Mouse (Mus musculus) frontal cortex, adult 2 months (tissue): ENCODE results near the gene Gm20388. TPM values are rescaled to one million over a fixed set of nuclear protein-coding genes. Genes with fewer than 3 reads are reported as not detected.

Experiments
- DNase-seq, 2 experiments: peaks; one replicate each; pipeline ENCODE4 v3.0.0; 2022; ENCODE audit warnings: low spot score in 1 of 2; ENCODE audit errors: extremely low spot score in 1 of 2
- polyA plus RNA-seq: library from polyadenylated mRNA; depleted of rRNA; stranded (reverse); fragments of >200 nt; gene quantifications from 2 replicates; pipeline ENCODE4 v1.2.3, GENCODE M21; 2012

Gene Gm20388
- polyA plus RNA-seq, 1 experiment = 22.2 TPM

DNA sequence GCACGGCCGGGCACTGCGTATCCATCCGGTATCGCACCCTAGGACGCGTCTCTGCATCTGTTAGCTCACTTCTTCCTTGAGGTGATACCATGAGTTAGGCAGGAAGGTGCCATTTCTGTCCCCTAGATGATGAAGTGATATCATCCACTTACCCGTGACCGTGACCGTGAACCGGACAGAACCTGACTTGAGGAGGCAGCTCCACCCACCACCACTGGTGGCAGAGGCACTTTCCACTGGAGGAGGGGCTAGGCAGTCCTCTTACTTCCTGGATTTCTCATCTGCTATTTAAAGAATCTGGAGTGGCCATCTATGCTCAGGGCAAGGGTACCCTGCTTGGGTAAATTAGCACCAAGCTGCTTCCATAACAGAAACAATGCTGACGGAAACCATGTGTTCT, 3432.8 kb downstream of the Gm20388 start:
- no peak for DNase-seq

DNA sequence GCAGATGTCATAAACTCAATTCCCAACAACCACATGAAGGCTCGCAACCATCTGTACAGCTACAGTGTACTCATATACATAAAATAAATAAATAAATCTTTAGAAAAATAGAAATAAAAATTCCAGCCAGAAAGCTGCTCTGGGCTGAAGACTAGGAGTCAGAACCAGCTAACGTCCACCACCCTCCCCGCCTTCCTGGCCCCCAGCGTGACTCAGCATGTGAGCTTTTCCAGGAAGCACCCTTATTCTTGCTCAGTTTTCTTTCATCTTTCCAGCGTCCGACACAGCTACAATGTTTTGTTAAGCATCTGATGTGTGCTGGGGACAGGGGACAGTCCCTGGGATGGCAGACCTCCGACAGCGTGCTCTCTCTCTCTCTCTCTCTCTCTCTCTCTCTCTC, 3434.5 kb downstream of the Gm20388 start:
- DNase-seq = no peak

DNA sequence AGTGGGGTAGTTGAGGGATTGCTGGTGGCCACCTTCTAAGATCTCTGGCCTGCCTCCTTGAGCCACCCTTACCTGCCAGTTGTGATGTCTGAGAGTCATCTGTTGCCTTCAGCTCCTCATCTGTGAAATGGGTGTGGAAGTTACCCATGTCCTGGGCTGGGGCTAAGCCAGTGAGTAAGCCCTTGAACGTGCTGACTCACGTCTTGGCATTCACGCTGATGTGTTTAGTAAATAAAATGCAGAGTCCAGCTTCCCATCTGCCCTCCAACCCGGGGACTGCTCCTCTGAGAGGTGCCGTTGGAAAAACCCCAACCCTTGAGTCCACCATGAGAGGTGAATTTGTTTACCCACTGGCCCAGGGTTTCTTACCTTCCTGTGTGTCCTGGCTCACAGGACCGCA, 3435.2 kb downstream of the Gm20388 start:
- DNase-seq = no peak

DNA sequence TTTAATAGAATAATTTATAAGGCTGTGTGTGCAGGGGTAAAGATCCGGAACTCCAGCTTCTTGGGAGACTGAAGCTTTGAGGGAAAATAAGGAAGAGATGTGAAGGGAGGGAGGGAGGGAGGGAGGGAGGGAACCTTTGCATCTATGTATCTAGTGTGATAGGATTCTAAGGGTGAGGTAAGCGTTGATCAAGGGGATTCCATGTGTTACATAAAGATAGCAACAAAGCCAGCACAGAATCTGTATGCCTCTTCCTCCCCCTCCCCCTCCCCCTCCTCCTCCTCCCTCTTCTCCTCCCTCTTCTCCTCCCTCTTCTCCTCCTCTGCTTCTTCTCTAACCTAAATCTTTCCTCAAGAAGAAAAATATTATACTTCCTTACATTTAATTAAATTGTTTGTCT, 3436.7 kb downstream of the Gm20388 start:
- no peak for DNase-seq

DNA sequence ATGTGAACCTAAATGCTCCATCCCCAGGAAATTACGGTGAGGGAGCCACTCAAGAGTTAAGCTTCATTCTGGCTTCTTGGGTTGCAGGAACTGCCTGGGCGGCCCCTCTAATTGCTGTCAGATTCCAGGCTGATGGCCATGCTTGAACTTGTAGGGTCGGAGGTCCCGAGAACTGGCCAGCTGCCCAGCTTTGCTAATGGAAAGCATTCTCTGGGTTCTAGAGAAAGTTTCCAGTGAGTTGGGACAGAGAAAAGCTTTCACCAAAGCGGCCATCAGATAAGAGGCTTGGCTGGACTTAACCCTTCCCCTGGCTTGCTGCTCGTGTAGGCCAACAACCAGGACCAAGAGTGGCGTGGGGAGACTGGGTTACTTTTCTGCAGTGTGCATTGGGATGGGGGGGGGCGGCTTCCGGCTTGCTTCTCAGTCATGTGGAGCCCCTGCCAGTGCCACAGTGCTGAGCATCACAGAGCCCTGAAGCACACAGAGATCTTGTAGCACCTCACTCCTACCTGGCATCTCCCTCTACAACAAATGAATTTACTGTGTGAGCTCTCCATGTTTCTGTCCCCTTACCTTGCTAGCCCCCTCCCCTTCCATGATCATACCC, 3437.7 kb downstream of the Gm20388 start:
- DNase-seq = no peak

DNA sequence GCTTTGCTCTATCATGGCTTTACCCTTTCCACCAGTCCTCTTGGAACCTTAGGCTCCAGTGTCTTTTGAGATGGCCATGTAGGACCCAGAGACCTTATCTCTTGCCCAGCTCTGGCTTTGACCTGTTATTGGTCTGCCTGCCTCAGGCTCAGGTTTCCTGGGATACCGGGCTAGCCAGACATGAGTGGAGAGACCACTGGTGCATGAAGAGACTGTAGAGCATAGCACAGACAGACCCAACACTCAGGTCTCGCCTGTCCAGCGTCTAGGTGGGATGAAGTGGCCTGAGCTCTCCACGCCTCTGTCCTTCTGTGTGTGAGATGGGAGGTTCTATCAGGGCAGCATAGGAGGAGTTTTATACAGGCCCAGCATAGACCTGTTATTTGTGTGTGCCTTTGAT, 3438.4 kb downstream of the Gm20388 start:
- no peak for DNase-seq

DNA sequence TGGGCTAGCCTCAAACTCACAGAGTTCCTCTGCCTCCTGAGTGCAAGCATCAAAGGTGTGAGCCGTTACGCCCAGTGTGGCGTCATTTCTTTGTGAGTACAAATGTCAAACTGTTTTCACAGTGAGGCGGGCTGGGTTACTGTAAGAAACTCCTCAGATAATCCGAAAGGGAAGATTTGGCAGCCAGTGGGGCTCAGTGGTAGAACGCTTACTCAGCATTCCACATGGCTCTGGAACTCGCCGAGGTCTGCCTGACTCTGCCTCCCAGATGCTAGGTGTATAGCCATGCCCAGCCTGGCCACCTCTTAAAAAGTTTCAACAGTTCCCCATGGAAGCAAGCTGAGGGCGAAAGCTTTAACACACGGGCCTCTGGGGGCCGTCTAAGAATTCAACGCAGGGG, 3441.5 kb downstream of the Gm20388 start:
- no peak for DNase-seq

DNA sequence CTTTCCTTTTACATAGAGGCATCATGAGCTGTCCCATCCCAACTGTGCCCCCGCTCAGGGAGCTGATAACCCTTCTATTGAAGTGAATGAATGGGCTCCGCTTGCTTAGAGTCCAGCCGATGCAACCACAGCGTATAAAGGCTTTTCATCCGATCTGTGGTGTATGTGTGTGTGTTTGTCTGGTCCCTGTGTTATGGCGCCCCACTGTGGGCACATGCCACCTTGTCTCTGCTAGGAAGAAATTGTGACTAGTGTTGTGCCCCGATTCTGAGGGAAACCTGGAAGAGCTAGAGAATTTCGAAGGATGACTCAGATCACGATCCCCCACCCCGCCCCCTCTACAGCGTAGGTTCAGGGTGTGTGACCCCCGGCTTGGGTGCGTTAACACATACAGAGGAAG, 3442.1 kb downstream of the Gm20388 start:
- peak in 1 of 2 experiments; percentile 53 for DNase-seq

DNA sequence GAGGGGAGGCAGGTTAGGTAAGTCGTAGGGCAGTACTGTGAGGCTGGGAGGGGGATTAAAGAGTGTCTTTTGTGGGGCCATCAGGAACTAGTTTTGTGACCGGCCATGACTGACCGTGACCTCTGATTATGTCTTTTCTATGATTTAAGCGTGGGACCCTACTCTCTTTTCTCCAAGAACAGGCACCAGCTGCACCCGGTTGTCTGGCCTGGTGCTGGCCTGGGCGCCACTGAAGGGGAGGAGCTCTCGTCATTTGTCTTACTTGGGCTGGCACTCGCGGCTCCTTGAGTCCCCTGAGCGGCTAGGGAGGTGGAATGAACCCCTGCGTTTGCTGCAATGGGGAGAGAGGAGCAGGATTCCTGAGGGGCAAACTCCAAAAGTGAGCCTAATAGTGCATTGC, 3442.6 kb downstream of the Gm20388 start:
- no peak for DNase-seq

DNA sequence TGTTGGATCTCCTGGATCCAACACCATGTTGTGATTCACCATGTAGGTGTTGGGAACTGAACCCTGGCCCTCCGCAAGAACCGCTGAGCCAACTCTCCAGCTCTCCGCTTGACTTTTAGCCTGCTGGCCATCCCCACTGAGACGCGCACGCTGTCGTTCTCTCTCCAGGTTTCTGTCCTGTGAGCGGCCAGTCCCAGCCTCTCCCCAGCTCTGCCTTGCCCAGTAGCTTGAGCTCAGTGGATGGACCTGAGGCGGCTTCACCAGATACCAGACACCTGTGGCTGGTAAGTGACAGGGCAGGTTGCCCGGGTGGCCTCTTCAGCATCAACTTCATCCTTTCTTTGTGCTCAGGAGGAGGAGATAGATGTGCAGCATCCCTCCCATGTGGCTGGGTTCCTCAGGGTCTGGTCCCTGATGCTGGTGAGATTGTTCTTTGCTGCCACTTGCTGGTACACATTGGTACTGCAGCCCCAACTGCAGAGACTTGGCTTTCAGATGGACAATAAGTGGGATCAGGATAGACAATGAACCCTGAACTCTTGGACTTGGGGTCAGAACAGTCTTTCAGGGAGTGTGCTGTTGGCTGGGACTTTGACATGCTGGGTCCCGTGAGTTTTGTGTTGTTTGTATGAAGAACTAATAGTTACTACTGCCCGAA, 3450.6 kb downstream of the Gm20388 start:
- DNase-seq = peak; percentile 68 to 93

DNA sequence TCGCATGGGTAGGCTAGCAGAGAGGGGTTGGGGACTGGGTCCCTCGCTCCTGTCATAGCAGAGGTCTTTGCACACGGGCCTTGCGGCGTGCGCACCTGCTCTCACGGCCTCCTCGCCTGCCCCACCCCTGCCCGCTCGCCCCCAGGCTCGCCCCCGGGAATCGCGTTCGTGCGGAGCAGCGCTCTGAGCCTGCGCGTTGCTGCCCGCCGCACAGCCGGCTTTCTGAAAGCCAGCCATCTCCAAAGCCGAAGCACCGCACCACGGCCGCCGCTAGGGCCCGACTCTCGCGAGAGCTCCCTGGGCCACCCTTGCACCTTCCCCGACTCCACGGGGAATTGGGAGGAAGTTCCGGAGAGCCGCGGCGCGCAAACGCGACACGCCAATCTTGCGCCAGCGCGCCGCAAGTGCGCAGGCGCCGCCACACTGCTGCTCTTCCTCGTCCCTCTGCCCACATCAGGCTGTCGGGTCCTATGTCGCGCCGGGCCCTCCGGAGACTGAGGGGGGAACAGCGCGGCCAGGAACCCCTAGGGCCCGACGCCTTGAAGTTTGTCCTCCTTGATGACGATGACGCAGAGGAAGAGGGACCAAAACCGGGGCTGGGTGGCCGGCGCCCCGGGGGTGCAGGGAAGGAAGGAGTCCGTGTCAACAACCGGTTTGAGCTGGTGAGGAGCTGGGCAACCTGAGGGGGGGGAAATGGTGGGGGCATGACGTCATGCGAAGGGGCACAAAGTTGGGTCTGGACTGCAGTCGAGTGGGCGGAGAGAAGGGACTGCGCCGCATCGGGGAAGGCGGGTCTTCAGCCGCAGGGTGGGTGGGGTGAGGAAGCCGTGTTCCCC, 3463.0 kb downstream of the Gm20388 start, which contains the start of gene Tcf25:
Gene Tcf25 (plus strand): TSS at position 351 of the 836 bp plus-strand sequence.
- DNase-seq = peak; percentile 93 to 97

DNA sequence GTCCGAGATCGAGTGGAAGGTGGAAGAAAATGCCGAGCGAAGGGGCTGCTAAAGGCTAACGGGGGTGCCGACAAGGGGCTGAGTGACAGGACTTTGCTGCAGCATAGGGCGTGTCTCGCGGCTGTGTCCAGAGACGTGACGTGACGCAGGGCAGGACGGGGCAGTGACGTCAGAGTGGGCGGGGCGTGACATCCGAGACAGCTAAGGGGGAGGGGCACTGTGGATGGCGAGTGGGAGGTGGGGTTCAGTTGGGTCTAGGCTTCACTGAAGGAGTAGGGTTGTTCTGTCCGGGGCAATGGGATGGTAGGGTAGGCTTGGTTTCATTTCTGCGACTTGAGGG, 3463.6 kb downstream of the Gm20388 start:
- peak; percentile 87 to 96 for DNase-seq

DNA sequence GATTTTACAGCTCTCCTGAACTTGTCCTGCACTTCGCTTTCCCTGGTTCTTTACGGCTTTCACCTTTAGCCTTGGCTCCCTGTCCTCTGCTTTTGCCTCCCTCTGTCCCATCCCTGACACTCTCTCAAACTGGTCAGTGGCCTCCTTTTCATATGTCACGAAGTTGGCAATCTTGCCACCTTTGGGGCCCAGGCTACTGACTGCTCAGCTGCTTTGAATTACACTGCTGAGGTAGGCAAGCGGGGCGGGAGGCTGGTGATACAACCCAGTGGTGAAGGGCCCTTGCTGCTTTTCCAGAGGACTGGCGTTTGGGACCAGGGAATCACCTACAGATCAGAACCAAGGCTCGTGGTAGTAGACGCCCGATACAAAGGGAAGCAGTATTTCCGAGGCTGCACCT, 3465.1 kb downstream of the Gm20388 start:
- DNase-seq = no peak

DNA sequence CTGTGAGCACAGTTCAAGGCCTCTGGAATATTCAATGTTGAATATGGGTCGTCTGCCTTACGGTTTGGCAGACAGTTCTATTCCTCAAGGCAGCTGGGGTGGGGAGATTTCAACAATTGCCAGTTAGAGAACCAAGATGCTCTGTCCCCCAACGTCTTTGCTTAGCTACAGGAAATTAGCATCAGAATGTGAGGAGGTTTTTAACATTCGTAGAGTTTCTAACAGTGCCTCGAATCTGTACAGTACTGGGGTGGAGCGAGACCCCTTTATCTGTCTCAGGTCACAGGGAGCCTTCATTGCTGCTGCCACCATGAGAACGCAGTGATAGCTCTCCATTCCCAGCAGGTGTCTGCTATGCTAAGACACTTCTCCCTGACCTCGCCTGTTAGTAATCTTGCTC, 3465.5 kb downstream of the Gm20388 start:
- no peak for DNase-seq

DNA sequence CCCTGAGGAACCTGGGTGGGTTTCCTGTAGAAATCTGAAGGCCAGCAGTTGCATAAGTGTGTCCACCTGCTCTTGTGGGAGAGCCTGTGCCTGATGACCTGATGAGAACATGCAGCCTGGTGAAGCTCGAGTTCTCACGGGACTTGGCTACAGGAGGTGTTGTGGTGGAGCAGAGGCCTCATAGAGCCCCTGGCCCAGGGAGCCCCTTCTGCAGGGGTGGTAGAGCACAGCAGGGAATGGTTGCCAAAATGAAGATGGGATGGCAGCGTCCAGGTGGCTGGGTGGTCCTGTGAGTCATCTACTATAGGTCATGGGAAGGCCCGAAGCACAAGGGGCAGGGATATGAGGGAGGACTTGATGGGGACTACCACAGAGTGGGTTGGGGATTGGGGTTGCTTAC, 3471.1 kb downstream of the Gm20388 start:
- no peak for DNase-seq

DNA sequence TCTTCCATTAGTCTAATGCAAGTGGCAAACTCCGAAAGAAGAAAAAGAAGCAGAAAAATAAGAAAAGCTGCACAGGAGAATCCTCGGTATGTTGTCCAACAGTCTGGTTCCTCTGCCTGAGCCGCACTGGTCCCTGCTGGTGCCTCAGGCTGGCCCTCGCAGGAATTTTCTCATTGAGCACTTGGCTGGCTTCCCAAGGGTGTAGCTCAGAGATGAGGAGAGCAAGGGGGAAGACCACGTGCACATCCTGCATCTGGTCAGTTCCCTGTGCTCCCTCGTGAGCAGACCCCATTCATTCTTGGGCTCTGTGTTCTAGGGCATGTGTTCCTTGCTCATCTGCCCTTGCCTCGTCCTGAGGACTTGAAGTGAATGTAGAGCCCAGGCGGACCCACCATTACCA, 3471.9 kb downstream of the Gm20388 start:
- DNase-seq = no peak

DNA sequence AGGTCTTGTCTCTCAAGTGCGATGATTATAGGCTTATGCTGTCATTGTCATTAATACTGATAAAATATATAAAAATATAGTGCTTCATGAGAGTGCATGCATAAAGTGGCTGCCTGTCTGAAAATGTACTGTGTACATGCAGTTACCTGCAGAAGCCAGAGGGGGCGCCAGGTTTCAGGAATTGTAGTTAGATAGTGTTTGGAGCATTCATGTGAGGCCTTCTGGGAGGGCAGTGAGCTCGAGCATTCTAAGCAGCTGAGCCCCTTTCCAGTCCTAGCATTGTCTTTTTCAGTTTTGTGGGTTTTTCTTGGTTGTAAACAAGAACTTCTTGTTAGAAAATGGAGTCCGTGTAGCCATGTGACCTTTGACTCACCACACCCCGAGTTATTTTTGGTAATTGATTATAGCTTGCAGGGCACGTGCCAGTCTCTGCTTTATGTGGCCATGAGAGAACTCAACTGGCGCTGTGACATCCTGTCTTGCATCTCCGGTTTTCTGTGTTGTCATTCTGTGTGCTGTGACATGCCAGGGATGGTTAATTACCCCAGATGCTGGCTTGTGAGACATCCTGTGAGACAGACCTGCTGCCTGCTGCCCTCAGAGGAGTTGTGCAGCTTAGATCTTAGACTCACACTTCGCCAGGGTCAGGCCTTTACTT, 3474.4 kb downstream of the Gm20388 start:
- peak in 1 of 2 experiments; percentile 46 for DNase-seq

DNA sequence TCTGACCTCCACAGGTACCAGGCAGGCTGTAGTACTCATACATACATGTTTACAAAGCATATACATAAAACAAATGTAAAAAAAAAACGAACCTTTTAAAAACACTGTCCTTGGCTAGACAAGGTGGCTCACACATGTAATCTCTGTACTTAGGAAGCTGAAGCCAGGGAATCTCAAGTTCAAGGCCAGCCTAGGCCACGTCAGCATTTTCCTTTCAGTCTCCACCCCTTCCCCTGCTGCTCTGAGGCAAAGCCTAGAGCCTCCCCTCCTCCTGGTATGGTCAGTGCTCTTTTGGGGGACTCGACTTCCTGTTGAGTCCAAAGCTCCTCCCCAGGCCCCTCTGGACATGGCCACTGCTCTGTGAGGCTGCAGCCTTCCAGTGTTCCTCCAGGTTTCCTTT, 3476.4 kb downstream of the Gm20388 start:
- DNase-seq = no peak

DNA sequence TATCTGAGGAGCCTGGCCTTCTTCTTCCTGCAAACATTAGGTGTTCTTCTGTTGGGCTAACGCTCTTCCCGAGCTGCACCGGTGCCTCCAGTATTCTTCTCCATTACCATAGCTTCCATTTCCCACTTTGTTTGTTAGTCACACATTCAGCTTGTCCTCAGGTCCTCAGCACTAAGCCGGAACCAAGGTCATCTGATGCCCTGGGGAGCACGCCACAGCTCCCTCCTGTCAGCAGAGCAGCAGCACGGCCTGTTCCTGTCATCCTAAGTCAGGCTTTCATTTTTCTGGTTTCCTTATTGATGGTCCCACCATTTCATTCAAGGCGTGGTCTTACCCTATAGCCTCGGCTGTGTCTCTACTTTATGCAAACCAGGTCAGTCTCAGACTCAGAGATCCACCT, 3477.2 kb downstream of the Gm20388 start:
- no peak for DNase-seq

DNA sequence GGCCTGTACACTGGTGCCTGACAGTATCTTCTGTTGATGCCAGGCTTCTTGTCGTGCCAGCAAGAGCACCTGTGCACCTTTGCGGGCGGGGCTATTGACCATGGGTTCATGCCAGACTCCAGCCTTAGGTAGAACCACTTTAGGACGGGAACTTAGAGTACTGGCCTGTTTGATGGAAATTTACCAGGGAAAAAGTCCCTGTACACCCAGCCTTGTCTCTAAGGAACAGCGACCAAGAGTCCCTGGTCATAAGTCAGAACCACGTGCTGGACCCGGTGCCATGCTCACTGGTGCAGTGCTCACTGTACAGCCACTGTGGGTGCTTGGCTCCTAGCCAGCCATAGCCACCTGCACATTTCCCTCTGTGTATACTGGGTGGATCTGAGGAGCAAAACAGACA, 3478.4 kb downstream of the Gm20388 start:
- DNase-seq = no peak

DNA sequence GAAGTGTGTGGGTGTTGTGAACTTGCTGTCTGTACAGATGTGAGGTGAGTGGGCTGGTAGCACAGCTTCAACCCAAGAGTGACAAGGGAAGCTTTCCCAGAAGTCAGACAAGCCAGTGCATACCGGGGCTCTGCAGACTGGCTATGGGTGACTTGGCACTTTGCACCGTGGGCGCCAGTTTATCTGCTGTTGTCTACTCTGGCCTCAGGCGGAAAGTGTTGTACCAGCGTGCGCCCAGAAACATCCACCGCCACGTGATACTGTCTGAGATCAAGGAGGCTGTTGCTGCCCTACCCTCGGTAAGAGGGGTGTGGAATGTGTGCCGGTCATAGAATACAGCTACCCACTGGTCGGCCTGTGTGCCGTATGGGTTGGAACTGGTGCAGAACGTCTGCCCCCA, 3487.7 kb downstream of the Gm20388 start:
- no peak for DNase-seq
